Mouse (Mus musculus) megakaryocyte, embryonic 14.5 days (primary cell): ENCODE results near the gene Mslnl.

Source experiments
- FLI1 ChIP-seq: IDR thresholded peaks from 2 replicates; pipeline ENCODE4 v1.6.1; 2012; ENCODE audit warnings: low read length, inconsistent platforms, mixed read lengths
- GATA1 ChIP-seq: IDR thresholded peaks from 3 replicates; pipeline ENCODE4 v1.6.1; 2012; ENCODE audit warnings: mixed read lengths, low read length, inconsistent platforms, borderline replicate concordance

- no peak for TF ChIP-seq FLI1
- no peak for TF ChIP-seq GATA1
These were observed at the start of gene Mslnl for GRCm38 (mm10) chr17:25735745-25736144.
